Mouse (Mus musculus) liver, adult 2 months (tissue): ENCODE data around the gene Actl6a.

ENCODE experiments used
- CTCF ChIP-seq: fragments of 200-500 bp; IDR thresholded peaks from 2 replicates; pipeline ENCODE4 v1.5.1; 2011; ENCODE audit warnings: low read depth, low read length, control low read depth
- POLR2A ChIP-seq: fragments of 200-500 bp; IDR thresholded peaks from 2 replicates; pipeline ENCODE4 v1.6.1; 2011; ENCODE audit warnings: low read length, control low read depth; ENCODE audit not compliant: insufficient read depth; ENCODE audit errors: extremely low read depth

GRCm38 (mm10) chr3:32725951-32726350 is 19.9 kb downstream of the Actl6a start:
- no peak for TF ChIP-seq POLR2A
- no peak for TF ChIP-seq CTCF
